Mouse (Mus musculus) right cerebral cortex, adult 2 months (tissue): ENCODE data around the gene Pcdh15.

Source experiments
- DNase-seq, 2 experiments: peaks; one replicate each; pipeline ENCODE4 v3.0.0; 2021 to 2022; ENCODE audit warnings: low spot score in 2 of 2

The Pcdh15 gene

GRCm38 (mm10) chr10:74305439-74306158 is 1206.5 kb downstream of the Pcdh15 start:
- DNase-seq, result no peak

DNA sequence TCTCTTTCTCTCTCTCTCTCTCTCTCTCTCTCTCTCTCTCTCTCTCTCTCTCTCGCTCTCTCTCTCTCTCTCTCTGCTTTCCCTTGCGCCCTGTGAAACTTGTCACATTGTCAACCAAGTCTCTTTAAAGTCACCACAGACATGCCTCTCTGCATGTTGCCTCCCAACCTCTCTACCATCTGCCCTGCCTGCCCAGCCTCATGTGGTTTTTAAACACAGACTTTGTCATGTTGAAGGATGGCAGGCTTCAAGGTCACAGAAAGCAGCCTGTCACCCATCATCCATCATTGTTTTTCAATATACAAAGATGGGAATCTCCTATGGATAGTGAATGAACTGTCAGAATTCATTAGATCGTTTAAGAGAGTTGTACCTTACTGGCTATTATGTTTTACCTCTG is 1207.9 kb downstream of the Pcdh15 start:
- DNase-seq, result no peak

DNA sequence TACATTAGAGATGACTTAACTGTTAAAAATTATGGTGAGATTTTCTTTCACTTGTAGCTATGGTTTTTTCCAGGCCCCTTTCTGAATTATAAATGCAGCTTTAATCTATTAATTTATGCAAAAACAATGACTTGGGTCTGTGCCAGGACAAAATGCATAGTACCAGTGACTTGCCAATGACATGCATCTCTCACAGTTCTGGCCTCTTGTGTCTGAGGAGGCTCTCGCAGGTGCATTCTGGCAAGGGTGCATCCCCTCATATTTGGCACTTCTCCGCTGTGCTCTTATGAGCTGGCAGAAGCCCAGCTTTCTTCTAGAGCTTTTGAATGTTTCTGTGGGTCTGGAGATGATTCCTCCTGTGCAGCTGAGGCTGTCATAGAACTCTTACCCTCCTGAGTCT is 1216.9 kb downstream of the Pcdh15 start:
- no peak for DNase-seq

DNA sequence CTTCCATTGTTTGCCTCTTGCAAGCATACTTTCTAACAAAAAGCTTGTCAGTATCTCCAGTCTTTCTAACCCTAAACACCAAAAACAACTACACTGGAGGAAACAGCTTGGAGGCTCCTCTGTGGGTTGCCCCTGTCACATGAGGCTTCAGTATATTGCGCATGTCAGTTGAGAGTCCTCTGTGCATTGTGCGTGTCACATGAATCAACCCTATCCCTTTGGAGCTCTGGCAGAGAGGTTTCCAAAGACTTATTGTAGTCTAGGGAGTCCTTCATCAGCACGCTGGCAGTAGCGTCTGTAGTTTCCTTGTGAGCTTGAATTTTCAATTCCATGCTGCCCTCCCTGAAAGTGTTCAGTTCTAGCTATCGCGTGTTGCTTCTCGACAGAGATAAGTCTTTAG is 1236.3 kb downstream of the Pcdh15 start:
- no peak for DNase-seq

DNA sequence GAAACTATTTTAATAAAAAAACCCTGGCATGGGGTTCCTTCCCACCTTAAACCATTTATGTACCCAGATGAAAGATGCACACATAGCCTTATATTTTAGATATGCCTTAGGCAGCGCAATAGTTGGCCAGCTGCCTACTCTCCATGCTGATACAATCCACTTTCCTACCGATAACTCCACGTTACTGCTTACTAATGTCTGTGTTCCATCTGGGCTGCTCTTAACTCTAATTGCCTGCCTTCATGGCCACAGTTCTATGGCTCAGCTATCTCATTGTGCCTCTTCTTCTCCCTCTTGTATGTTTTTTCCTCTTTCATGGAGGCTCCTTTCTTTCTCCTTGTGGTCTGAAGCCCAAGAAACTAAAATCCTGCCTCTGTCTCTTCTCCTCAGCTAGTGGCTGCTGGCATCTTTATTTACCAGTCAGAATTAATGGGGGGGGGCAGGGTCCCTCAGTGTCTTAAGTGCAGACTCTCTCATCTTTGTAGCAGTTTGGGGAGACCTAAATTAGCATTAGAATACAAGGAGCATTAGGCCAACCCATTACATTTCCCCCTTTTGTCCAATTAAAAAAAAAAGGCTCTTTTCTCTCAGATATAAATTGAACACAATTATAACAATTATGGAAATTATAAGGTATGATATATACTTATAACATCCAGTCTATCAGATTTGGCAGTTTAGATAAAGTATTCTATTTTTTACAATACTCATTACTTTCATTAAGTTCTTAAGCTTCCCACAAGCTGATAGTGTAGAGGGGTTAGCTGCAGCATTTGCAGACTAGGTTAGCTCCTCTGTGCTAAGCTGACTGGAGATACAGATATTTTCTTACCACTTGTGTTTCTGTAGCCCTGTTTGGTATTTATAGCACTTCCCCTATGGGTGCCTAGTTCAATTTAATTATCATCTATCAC is 1240.4 kb downstream of the Pcdh15 start:
- no peak for DNase-seq

DNA sequence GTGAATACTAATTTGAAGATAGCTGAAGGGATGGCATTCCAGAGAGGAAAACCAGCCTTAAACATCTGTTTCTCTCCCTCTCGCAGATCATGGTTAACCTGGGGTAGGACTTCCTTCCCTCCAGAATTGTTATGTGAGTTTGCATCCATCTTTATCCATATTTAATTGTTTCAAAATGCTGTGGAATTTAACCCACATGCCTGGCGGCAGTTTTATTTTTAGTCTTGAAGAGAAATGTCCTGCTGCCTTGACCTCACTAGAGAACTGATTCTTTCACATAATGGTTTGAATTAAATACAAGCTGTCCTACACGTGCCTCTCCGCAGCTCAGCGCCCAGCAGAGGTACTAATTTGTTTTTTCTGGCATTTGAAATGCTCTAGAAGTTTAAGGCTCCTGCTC is 1260.4 kb downstream of the Pcdh15 start:
- DNase-seq, result no peak

GRCm38 (mm10) chr10:74378697-74379096 is 1279.6 kb downstream of the Pcdh15 start:
- no peak for DNase-seq

GRCm38 (mm10) chr10:74379276-74380134 is 1280.4 kb downstream of the Pcdh15 start:
- DNase-seq, result no peak

- DNase-seq, result no peak
Measured at GRCm38 (mm10) chr10:74387538-74388499, 1288.7 kb downstream of the Pcdh15 start.

DNA sequence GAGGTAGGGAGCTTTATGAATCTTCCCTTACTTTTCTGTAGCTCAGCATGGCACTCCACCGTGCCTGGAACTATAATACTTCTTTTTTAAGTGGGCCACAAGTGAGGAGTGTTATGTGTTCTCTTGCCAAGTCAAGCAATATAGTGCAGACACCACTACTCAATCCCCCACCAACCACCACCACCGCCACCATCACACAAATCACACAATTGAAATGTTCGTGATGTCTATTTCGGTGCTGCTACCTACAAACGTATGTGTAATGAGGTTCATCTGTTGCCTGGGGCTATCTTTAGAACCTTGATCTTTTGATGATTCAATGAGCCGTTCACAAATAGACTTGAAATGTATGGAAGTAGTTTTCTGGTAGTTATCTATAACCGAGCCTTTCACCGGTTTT is 1304.0 kb downstream of the Pcdh15 start:
- DNase-seq, result peak; percentile 55 to 59

GRCm38 (mm10) chr10:74414021-74414420 is 1314.9 kb downstream of the Pcdh15 start:
- DNase-seq, result no peak

- DNase-seq, result no peak
Measured at GRCm38 (mm10) chr10:74414945-74415344, 1315.8 kb downstream of the Pcdh15 start.

DNA sequence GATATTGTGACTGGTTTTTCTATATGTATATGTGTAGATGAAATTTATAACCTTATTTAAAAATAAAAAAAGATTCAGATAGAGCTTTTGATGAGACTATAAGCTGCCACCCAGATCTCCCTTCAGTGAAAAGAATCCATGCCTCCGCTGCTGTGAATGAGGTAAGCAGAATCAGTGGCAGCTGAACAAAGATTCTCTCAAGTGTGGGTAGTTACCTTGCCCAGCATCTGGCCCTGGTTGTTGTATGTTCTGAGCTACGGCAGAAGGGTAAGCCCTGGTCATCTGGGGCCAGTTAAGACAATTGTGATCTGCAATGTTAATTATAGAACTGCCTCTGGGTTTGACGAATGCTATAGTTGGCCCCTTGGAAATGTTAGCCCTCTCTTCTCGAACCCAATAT is 1316.2 kb downstream of the Pcdh15 start:
- DNase-seq, result no peak

DNA sequence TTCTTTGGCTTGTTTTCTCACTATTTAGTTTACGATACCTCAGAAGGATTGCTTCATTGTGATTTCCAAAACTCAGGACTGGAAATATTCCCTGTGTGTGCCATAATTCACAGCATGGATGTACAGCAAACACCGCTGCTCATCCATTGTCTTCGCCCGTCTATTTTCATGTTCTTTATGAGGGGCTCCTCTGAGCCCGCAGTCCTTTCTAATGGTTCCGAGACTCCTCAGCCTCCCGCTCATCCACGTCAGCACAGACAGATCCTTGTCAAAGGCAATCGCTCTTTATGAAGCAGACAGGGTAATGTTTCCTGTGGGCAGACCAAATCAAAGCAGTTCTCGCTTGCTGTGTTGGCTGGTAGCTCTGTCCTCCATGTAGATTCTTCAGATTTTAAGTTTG is 1316.8 kb downstream of the Pcdh15 start:
- DNase-seq, result no peak

GRCm38 (mm10) chr10:74450069-74450468 is 1350.9 kb downstream of the Pcdh15 start:
- no peak for DNase-seq

DNA sequence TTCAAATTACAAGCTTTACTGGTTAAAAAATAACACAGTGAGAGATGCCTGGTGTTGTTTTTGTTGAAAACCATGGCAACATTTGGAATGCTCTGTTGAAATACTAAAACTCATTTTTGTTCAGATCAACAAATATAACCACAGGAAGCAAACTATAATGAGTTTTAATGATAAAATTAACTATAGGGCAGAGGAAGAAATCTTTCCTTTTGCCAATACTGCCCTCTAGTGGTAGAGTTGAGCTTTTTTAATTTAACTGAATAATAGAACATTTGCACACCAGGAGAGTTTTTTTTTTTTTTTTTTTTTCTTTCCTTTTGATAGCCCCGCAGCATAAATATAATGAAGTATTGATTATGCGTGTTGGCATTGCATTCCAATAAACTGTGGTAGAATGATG is 1364.8 kb downstream of the Pcdh15 start:
- DNase-seq, result no peak

DNA sequence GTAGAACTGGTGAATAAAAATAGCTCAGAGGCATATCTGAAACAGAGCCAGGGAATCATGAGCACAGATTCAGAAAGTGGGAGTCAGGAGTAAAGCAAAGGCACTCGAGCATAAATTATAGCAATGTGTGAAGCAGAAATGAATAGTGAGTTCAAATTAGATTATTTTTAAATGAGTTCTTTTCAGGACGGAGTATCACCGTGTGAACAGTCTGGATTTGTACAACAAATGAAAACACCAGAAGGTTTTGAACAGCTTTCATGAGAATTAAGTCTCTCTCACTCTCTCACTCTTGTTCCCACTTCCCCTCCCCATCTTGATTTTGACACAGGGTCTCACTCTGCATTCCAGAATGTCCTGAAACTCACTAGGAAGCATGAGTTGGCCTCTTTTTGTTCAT is 1381.6 kb downstream of the Pcdh15 start:
- DNase-seq, result no peak

GRCm38 (mm10) chr10:74512315-74512714 is 1413.2 kb downstream of the Pcdh15 start:
- no peak for DNase-seq

GRCm38 (mm10) chr10:74513743-74514142 is 1414.6 kb downstream of the Pcdh15 start:
- DNase-seq, result no peak

DNA sequence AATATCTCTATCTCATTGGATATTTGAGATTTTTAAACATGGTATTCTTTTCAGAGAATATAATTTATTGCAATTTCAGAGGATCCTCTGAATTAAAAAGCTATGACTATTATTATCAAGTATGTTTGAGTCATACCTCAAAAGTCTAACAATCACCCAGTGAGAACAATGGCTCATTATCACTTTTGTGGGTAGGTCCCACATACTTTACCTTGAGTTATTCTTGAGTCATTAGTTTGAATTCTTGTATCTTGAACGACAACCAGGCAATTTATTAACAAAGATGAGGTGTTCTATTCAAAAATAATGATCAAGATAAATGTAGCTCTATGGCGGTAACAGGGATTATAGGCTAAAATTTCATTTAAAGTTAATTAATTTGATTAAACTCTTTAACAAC is 1439.2 kb downstream of the Pcdh15 start:
- DNase-seq, result no peak

DNA sequence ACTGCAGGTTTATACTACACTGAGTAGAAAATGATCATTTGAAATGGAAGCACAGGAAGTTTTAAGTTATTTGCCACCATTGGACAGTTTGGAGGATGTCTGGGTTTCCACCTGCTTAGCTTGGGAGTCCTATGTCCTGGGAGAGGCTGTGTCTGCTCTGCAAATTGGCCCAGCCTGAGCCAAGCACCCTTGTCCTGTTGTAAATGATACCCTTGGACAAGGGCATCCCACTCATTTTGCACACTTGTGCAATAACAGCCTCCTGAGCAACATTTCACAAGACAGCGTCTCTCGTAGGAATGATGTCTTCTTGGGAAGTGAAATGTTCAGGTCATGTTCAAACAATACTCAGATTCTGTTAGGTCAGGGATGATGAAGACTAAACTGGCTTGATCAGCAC is 1456.2 kb downstream of the Pcdh15 start:
- no peak for DNase-seq
